Mouse (Mus musculus) spleen, adult 10 weeks (tissue): ENCODE measurements around the gene Azi2. TPM values are rescaled to one million over a fixed set of nuclear protein-coding genes. Genes with fewer than 3 reads are reported as not detected.

ENCODE experiments used
- polyA plus RNA-seq: library from polyadenylated mRNA; stranded (reverse); fragments of 350-450 nt; fragmentation: Illumina TruSeq; extraction: RNeasy Lipid Tissue Mini Kit (QIAGEN cat#74804); gene quantifications from one replicate; pipeline ENCODE4 v1.2.3, GENCODE M21; 2015; ENCODE audit warnings: low replicate concordance; ENCODE audit not compliant: insufficient read depth

Azi2 gene
- 126 TPM for polyA plus RNA-seq

GRCm38 (mm10) chr9:118040218-118041021, at the start of gene Azi2:
TSS of gene Azi2 (plus strand) at chr9:118040499.

Other genes starting within 250 kb of the Azi2 start
- gene Cmc1, start 109.7 kb downstream of the Azi2 start, polyA plus RNA-seq: 40.2 TPM